Mouse (Mus musculus): ENCODE measurements around the gene Dnajc14. TPM values are rescaled to one million over a fixed set of nuclear protein-coding genes. Genes with fewer than 3 reads are reported as not detected.

The Dnajc14 gene
- 60.2 and 63.3 TPM in 2 replicates for polyA plus RNA-seq (2016; fragmentation: Nextera tagmentation; extraction: Ambion mirVana)

DNA sequence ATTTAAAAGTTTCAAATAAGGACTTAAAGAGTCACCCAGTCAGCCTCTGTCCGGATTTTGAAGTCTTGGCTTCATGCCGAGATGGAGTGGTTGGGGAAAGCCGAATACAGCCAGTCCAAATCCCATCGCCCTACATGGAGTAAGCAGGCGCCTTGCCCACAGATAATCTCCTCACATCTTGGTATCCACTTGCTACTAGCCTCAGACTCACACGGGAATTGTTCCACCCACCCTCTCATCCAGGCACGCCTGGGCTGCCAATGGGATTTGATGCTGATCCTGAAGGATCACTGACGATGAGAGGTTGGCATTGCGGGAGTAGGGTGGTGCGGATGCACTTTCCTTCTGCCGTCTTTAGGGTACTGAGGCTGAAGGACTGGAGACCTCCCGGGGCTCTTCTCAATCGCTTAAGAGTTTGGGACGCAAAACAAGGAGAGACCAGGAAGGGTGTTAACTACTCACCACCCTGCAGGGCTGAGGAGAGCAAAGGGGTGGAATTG is at the start of gene Dnajc14:
Gene Dnajc14, plus strand, starts transcription at position 292 of the 500 bp plus-strand sequence.
- Histone ChIP-seq H3K27ac (peak within 1 kb of the TSS; percentile 95), H3K9ac (peak within 1 kb of the TSS; percentile 78), H3K36me3 (peaks cover 29% of the 10 kb centered on the region), H3K4me2 (replicated peaks) (peak within 1 kb of the TSS; percentile 78), H3K27me3 (replicated peaks) (no peaks in the 10 kb centered on the region), H3K4me3 (peak within 1 kb of the TSS; percentile 82), H3K4me1 (peaks cover 45% of the 10 kb centered on the region), H3K9me3 (no peaks in the 10 kb centered on the region)
- WGBS = under 1% methylated on average over 14 of the region's 14 CpGs
- ATAC-seq (ENCODE audit: low FRiP score, low read depth) = peak; percentile 3; the same call in 1 of the 2 replicates

DNA sequence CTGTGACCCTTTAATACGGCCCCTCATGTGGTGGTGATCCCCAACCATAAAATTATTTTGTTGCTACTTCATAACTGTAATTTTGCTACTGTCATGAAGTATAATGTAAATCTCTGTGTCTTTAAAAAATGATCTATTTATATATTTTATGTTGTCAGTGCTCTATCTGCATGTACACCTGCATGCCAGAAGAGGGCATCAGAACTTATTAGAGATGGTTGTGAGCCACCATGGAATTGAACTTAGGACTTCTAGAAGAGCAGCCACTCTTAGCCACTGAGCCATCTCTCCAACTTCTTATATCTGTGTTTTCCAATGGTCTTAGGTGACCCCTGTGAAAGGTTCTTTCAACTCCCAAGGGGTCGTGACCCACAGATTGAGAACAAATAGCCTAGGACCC is 31.0 kb upstream of the Dnajc14 start:
- H3K36me3 ChIP-seq = peaks cover 4% of the 10 kb centered on the region; the same call in 1 of the 2 replicates
- no peak overlapping the region for H3K4me2 ChIP-seq (replicated peaks)
- no peak overlapping the region for H3K9ac ChIP-seq
- no peaks in the 10 kb centered on the region for H3K27me3 ChIP-seq (replicated peaks)
- no peaks in the 10 kb centered on the region for H3K9me3 ChIP-seq
- no peak for ATAC-seq (ENCODE audit: low FRiP score, low read depth)
- H3K4me3 ChIP-seq = no peak overlapping the region
- H3K4me1 ChIP-seq = no peaks in the 10 kb centered on the region
- WGBS = 81% methylated on average over 2 of the region's 2 CpGs
- H3K27ac ChIP-seq = no peak overlapping the region

DNA sequence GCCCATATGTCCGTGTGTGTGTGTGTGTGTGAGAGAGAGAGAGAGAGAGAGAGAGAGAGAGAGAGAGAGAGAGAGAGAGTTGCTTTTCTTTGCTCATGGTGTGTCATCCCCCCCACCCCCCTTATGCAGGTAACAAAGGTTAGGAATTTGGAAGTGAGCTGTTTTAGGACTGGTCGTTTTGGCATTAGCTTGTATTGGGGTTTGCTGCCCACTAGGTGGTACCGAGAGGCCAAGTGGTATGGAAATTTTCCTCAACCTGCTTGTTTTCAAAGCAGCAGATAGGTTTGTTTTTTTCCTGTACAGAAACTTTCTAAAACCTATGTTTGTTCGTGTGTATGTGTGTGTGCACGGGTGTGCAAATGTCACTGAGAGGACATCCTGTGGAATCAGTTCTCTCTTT is 30.2 kb upstream of the Dnajc14 start:
- WGBS = 30% methylated on average over 5 of the region's 5 CpGs
- no peak overlapping the region for H3K4me2 ChIP-seq (replicated peaks)
- no peak for ATAC-seq (ENCODE audit: low FRiP score, low read depth)
- H3K27me3 ChIP-seq (replicated peaks) = no peaks in the 10 kb centered on the region
- H3K4me1 ChIP-seq = no peaks in the 10 kb centered on the region
- H3K27ac ChIP-seq = no peak overlapping the region
- H3K9me3 ChIP-seq = no peaks in the 10 kb centered on the region
- no peak overlapping the region for H3K9ac ChIP-seq
- no peak overlapping the region for H3K4me3 ChIP-seq
- no peaks in the 10 kb centered on the region; the same call in 1 of the 2 replicates for H3K36me3 ChIP-seq

DNA sequence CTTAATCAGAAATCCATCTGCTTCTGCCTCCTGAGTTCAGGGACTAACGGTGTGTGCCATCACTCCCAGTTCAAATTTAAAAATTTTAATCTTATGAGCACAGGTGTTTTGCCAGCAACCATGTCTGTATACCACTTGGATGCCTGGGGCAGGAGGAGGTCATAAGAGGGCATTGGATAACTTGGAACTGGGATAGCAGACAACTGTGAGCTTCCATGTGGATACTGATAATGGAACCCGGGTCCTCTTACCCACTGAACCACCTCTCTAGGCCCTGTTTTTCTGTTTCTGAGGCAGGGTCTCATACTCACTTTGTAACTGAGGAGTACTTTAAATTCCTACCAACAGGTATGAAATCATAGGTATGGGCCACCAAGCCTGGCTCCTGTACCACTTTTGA is 25.4 kb upstream of the Dnajc14 start:
- no peaks in the 10 kb centered on the region for H3K36me3 ChIP-seq
- no peak overlapping the region for H3K27ac ChIP-seq
- 92% methylated on average over 2 of the region's 2 CpGs for WGBS
- no peak overlapping the region for H3K4me3 ChIP-seq
- no peak overlapping the region for H3K4me2 ChIP-seq (replicated peaks)
- no peaks in the 10 kb centered on the region for H3K27me3 ChIP-seq (replicated peaks)
- no peak overlapping the region for H3K9ac ChIP-seq
- ATAC-seq (ENCODE audit: low FRiP score, low read depth) = no peak
- no peaks in the 10 kb centered on the region for H3K9me3 ChIP-seq
- no peaks in the 10 kb centered on the region for H3K4me1 ChIP-seq

DNA sequence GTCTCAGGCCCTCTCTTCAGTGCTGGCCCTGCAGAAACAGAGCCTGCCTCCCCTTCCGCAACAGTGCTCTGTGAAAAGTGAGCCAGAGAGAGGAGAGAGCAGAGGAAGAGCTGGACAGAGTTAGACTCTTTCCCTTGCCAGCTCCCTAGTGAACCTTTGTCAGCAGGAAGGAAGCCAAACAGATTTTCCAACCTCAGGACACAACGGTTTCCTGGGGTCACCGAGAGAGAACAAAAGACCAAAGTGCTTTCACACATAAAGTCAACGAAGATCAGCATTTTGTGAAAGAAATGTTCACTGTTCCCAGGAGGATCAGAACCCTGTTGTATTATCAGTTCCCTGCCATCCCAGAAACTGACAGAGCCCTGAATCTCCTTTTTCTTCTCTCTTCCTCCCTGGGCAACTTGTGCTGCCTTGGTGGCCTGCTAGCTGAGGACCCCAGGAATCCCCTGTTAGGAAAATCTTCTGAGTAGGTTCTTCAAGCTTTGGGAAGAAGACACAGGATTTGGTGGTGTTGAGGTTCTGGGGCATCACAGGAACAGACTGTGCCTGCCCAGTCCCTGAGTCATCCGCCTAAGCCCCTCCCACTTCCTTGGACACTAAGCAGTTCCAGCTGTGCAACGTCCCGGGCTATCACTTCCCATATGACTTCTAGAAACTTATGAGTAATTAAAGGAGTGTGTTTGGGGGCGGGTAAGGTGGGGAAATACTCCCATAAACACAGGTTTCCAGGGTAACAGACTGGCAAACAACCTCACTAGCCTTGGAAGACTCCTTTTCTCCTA is 24.7 kb upstream of the Dnajc14 start:
- Histone ChIP-seq H3K9me3 (peaks cover 6% of the 10 kb centered on the region), H3K4me2 (replicated peaks) (no peak overlapping the region), H3K36me3 (no peaks in the 10 kb centered on the region), H3K4me1 (no peaks in the 10 kb centered on the region), H3K27me3 (replicated peaks) (no peaks in the 10 kb centered on the region), H3K4me3 (no peak overlapping the region), H3K27ac (no peak overlapping the region), H3K9ac (no peak overlapping the region)
- WGBS = 43% methylated on average over 8 of the region's 8 CpGs
- no peak for ATAC-seq (ENCODE audit: low FRiP score, low read depth)

DNA sequence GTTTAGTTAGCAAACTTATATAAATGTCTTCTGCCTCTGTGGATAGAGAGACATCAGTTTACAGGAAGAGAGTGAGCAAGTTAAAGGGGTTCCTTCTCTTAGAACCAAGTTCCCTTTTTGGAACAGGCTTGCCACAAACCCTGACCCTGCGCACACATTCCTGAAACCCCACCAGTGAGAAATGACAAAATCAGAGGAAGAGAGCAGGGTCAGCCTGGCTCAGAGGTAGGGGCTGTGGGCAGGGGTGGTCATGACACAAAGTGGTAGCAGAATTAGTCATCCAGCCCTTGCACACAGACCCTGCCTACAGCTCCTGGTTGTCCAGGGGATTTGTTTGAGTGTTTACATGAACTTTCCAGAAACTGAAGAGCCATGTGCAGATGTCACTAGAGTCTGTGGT is 23.7 kb upstream of the Dnajc14 start:
- no peaks in the 10 kb centered on the region for H3K27me3 ChIP-seq (replicated peaks)
- H3K4me1 ChIP-seq = no peaks in the 10 kb centered on the region
- no peak overlapping the region for H3K4me2 ChIP-seq (replicated peaks)
- H3K9ac ChIP-seq = no peak overlapping the region
- H3K36me3 ChIP-seq = no peaks in the 10 kb centered on the region
- no peak for ATAC-seq (ENCODE audit: low FRiP score, low read depth)
- 100% methylated on average over 1 of the region's 1 CpGs for WGBS
- no peak overlapping the region for H3K4me3 ChIP-seq
- H3K27ac ChIP-seq = no peak overlapping the region
- H3K9me3 ChIP-seq = peaks cover 14% of the 10 kb centered on the region

DNA sequence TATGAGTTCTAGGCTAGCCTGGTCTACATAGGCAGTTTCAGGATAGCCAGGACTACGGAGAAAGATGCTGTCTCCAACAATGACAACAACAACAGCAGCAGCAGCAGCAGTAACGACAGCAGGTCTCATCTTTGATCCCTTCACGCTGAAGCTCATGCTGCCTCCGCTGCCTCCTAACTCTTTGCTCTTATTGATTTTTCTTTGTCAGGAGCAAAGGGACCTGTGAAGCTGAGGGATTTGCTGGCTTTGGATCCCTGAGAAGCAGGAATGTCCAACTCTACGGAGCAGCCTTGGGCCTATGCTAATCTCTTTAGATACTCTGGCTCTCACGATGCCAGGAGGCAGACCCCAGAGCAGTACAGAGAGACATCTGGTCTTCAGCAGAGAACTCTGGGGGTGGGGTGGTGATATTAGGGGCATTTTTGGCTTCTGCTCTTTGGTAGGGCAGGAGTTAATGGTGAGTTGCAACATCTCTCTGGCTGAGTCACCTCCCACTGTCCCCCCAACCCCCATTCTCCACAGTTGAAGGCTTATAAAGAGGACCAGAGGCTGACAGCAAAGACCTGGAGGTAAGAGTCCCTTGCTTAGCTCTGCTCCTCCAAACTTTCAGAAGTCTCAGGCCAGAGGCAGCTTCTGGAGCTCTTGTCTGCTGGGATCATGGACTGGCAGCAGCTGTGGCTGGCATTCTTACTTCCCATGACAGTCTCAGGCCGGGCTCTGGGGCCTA is 13.3 kb upstream of the Dnajc14 start, which contains the start of gene Mmp19:
Gene Mmp19, plus strand, starts transcription at position 513 of the 727 bp plus-strand sequence.
- Histone ChIP-seq H3K4me1 (no peaks in the 10 kb centered on the region), H3K4me3 (no peak within 1 kb of the TSS), H3K4me2 (replicated peaks) (no peak within 1 kb of the TSS), H3K27me3 (replicated peaks) (no peaks in the 10 kb centered on the region), H3K36me3 (no peaks in the 10 kb centered on the region), H3K9me3 (no peaks in the 10 kb centered on the region), H3K9ac (no peak within 1 kb of the TSS), H3K27ac (no peak within 1 kb of the TSS)
- 74% methylated on average over 7 of the region's 7 CpGs for WGBS
- no peak for ATAC-seq (ENCODE audit: low FRiP score, low read depth)

DNA sequence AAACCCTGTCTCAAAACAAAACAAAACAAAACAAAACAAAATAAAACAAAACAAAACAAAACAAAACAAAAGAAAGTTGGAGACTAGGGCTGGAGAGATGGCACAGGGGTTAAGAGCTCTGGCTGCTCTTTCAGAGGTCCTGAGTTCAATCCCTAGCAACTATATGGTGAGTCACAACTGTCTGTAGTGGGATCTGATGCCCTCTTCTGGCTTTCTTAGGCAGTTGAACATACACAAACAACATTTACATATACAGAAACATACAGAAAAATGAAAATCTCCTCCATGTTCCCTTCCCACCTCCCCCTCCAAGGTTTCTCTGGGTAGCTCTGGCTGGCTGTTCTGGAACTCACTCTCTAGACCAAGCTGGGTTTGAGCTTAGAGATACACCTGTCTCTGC is 11.8 kb upstream of the Dnajc14 start:
- no peaks in the 10 kb centered on the region for H3K27me3 ChIP-seq (replicated peaks)
- no peak for ATAC-seq (ENCODE audit: low FRiP score, low read depth)
- no peaks in the 10 kb centered on the region for H3K36me3 ChIP-seq
- no peaks in the 10 kb centered on the region for H3K4me1 ChIP-seq
- no peak overlapping the region for H3K4me3 ChIP-seq
- no peak overlapping the region for H3K27ac ChIP-seq
- H3K9ac ChIP-seq = no peak overlapping the region
- no peaks in the 10 kb centered on the region for H3K9me3 ChIP-seq
- no peak overlapping the region for H3K4me2 ChIP-seq (replicated peaks)

DNA sequence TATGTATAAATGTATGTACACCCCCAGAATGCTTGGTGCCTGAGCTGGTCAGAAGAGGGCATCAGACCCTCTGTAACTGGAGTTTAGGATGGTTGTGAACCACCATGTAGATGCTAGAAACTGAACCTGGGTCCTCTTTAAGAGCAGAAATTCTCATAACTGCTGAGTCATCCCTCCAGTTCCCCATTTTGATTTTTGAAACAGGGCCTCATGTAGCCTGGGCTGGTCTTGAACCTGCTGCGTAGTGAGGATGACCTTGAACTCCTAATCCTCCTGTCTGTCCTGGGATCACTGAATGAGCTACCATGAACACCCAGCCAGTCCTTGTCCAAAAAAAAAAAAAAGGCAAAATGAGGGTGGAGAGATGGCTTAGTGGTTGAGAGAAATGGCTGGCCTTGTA is 10.6 kb upstream of the Dnajc14 start:
- Histone ChIP-seq H3K4me3 (no peak overlapping the region), H3K36me3 (no peaks in the 10 kb centered on the region), H3K9me3 (no peaks in the 10 kb centered on the region), H3K27ac (no peak overlapping the region), H3K4me2 (replicated peaks) (no peak overlapping the region), H3K9ac (no peak overlapping the region), H3K4me1 (no peaks in the 10 kb centered on the region), H3K27me3 (replicated peaks) (no peaks in the 10 kb centered on the region)
- ATAC-seq (ENCODE audit: low FRiP score, low read depth) = no peak
- WGBS = 100% methylated on average over 1 of the region's 1 CpGs

DNA sequence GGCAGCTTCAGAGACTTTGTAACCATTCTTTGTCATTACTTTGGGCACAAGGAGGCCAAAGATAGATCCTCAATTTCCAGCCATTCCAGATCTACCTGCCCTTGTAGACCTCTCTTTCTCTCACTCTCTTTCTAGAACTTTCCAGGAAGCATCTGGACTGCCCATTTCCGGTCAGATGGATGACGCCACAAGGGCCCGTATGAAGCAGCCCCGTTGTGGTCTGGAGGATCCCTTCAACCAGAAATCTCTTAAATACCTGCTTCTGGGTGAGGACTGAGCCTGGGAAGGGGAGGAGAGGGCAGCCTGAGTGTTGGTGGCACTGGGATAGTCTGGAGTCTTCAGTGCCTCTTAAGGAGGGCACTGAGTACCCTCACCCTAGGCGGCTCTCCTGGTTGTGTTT is 9.5 kb upstream of the Dnajc14 start:
- Histone ChIP-seq H3K4me1 (no peaks in the 10 kb centered on the region), H3K9me3 (no peaks in the 10 kb centered on the region), H3K4me2 (replicated peaks) (no peak overlapping the region), H3K36me3 (no peaks in the 10 kb centered on the region), H3K27ac (no peak overlapping the region), H3K9ac (no peak overlapping the region), H3K4me3 (no peak overlapping the region), H3K27me3 (replicated peaks) (no peaks in the 10 kb centered on the region)
- ATAC-seq (ENCODE audit: low FRiP score, low read depth) = no peak
- 89% methylated on average over 5 of the region's 5 CpGs for WGBS

DNA sequence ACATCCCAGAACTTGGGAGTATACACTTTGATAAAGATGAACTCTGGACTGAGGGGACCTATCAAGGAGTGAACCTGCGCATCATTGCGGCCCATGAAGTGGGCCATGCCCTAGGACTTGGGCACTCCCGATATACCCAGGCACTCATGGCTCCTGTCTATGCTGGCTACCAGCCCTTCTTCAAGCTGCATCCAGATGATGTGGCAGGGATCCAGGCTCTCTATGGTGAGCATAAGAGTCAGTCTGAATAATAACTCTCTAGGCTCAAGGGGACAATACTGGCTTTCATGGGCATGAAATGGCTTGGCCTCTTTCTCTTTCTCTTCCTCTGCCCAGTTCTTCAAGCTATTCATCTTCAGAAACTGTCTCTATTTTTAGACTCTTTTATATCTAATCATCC is 8.3 kb upstream of the Dnajc14 start:
- no peaks in the 10 kb centered on the region for H3K4me1 ChIP-seq
- H3K36me3 ChIP-seq = peaks cover 7% of the 10 kb centered on the region; the same call in 1 of the 2 replicates
- no peaks in the 10 kb centered on the region for H3K27me3 ChIP-seq (replicated peaks)
- H3K4me3 ChIP-seq = no peak overlapping the region
- H3K9me3 ChIP-seq = no peaks in the 10 kb centered on the region
- no peak overlapping the region for H3K9ac ChIP-seq
- no peak for ATAC-seq (ENCODE audit: low FRiP score, low read depth)
- no peak overlapping the region for H3K4me2 ChIP-seq (replicated peaks)
- no peak overlapping the region for H3K27ac ChIP-seq
- WGBS = 99% methylated on average over 3 of the region's 3 CpGs

DNA sequence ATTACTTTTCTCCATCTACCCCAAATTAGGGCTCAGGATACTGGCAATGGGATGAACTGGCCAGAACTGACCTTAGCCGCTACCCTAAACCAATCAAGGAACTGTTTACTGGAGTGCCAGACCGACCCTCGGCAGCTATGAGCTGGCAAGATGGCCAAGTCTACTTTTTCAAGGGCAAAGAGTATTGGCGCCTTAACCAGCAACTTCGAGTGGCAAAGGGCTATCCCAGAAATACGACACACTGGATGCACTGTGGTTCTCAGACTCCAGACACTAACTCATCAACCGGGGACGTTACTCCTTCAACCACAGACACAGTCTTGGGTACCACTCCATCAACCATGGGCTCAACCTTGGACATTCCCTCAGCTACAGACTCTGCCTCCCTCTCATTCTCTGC is 5.2 kb upstream of the Dnajc14 start:
- 94% methylated on average over 8 of the region's 8 CpGs for WGBS
- Histone ChIP-seq H3K36me3 (peaks cover 18% of the 10 kb centered on the region; the same call in 1 of the 2 replicates), H3K9me3 (no peaks in the 10 kb centered on the region), H3K4me2 (replicated peaks) (no peak overlapping the region), H3K4me1 (peaks cover 16% of the 10 kb centered on the region), H3K4me3 (no peak overlapping the region), H3K9ac (no peak overlapping the region), H3K27ac (no peak overlapping the region), H3K27me3 (replicated peaks) (no peaks in the 10 kb centered on the region)
- ATAC-seq (ENCODE audit: low FRiP score, low read depth) = no peak
